Mouse (Mus musculus) midbrain, embryonic 10.5 days (tissue): ENCODE results near the gene Naa50. TPM values are rescaled to one million over a fixed set of nuclear protein-coding genes. Genes with fewer than 3 reads are reported as not detected.

Experiments used
- DNase-seq: peaks from one replicate; pipeline ENCODE4 v3.0.0-alpha.2; 2017; ENCODE audit warnings: low spot score
- H3K27ac ChIP-seq: fragments of 300-500 bp; sonication (generic); replicated peaks from 2 replicates; pipeline ENCODE4 v1.5.1; 2016; ENCODE audit warnings: mild to moderate bottlenecking
- H3K27me3 ChIP-seq: fragments of 300-500 bp; sonication (generic); 2 replicates; pipeline ENCODE4 v1.6.1; 2016; ENCODE audit warnings: low read depth, mild to moderate bottlenecking; ENCODE audit not compliant: poor library complexity, severe bottlenecking
- H3K36me3 ChIP-seq: fragments of 300-500 bp; sonication (generic); 2 replicates; pipeline ENCODE4 v1.6.1; 2016; ENCODE audit warnings: mild to moderate bottlenecking, moderate library complexity
- H3K4me1 ChIP-seq: fragments of 300-500 bp; sonication (generic); 2 replicates; pipeline ENCODE4 v1.6.1; 2016
- H3K4me3 ChIP-seq: fragments of 300-500 bp; sonication (generic); 2 replicates; pipeline ENCODE4 v1.5.1; 2016; ENCODE audit warnings: mild to moderate bottlenecking, moderate library complexity
- H3K9me3 ChIP-seq: fragments of 300-500 bp; sonication (generic); replicated peaks from 2 replicates; pipeline ENCODE4 v1.6.1; 2016; ENCODE audit warnings: mild to moderate bottlenecking
- WGBS: fragments of 180-500 bp; shearing (Covaris S2); methylation state at CpG from one replicate; pipeline ENCODE4 v1.1.7; 2016; 5-methylcytosine and 5-hydroxymethylcytosine counted together
- polyA plus RNA-seq: library from polyadenylated mRNA; unstranded; fragments of >200 nt; fragmentation: Nextera tagmentation; extraction: Ambion mirVana; gene quantifications from 2 replicates; pipeline ENCODE4 v1.2.1, GENCODE M21; 2016

Gene Naa50
- 129 and 143 TPM in 2 replicates for polyA plus RNA-seq

GRCm38 (mm10) chr16:44139536-44140185 lies at the start of gene Naa50, which contains the start of gene Atp6v1a:
TSS of gene Naa50 (plus strand) at chr16:44139830.
TSS of gene Atp6v1a (minus strand) at chr16:44139705.
- Histone ChIP-seq H3K36me3 (peaks cover under 1% of the 10 kb centered on the region; the same call in 1 of the 2 replicates), H3K9me3 (no peaks in the 10 kb centered on the region), H3K4me1 (peaks cover 22% of the 10 kb centered on the region), H3K27ac (peak within 1 kb of the TSS; percentile 97), H3K27me3 (no peaks in the 10 kb centered on the region), H3K4me3 (peak within 1 kb of the TSS; percentile 97)
- WGBS, result under 1% methylated on average over 66 of the region's 71 CpGs
- DNase-seq, result peak; percentile 93

- H3K27ac ChIP-seq, result no peak overlapping the region
- no peak overlapping the region for H3K4me3 ChIP-seq
- H3K36me3 ChIP-seq, result peaks cover 89% of the 10 kb centered on the region
- H3K9me3 ChIP-seq, result no peaks in the 10 kb centered on the region
- WGBS, result 92% methylated on average over 7 of the region's 7 CpGs
- no peak for DNase-seq
- H3K4me1 ChIP-seq, result no peaks in the 10 kb centered on the region
- no peaks in the 10 kb centered on the region for H3K27me3 ChIP-seq
These were observed 40.3 kb upstream of the Naa50 start for GRCm38 (mm10) chr16:44099377-44099776.

- Histone ChIP-seq H3K4me1 (no peaks in the 10 kb centered on the region), H3K9me3 (no peaks in the 10 kb centered on the region), H3K27me3 (no peaks in the 10 kb centered on the region), H3K4me3 (no peak overlapping the region), H3K36me3 (peaks cover 83% of the 10 kb centered on the region), H3K27ac (no peak overlapping the region)
- WGBS, result 97% methylated on average over 12 of the region's 12 CpGs
- no peak for DNase-seq
These were observed 38.4 kb upstream of the Naa50 start for GRCm38 (mm10) chr16:44101181-44101710.

GRCm38 (mm10) chr16:44102925-44103324 lies 36.7 kb upstream of the Naa50 start:
- H3K36me3 ChIP-seq, result peaks cover 83% of the 10 kb centered on the region
- H3K27me3 ChIP-seq, result no peaks in the 10 kb centered on the region
- no peak for DNase-seq
- H3K9me3 ChIP-seq, result no peaks in the 10 kb centered on the region
- WGBS, result 95% methylated on average over 2 of the region's 2 CpGs
- no peak overlapping the region for H3K4me3 ChIP-seq
- H3K27ac ChIP-seq, result no peak overlapping the region
- no peaks in the 10 kb centered on the region for H3K4me1 ChIP-seq

GRCm38 (mm10) chr16:44103806-44104766 lies 35.5 kb upstream of the Naa50 start:
- Histone ChIP-seq H3K9me3 (no peaks in the 10 kb centered on the region), H3K4me1 (no peaks in the 10 kb centered on the region), H3K36me3 (peaks cover 83% of the 10 kb centered on the region), H3K27ac (no peak overlapping the region), H3K4me3 (no peak overlapping the region), H3K27me3 (no peaks in the 10 kb centered on the region)
- WGBS, result 92% methylated on average over 18 of the region's 18 CpGs
- no peak for DNase-seq

GRCm38 (mm10) chr16:44105211-44105610 lies 34.4 kb upstream of the Naa50 start:
- H3K27me3 ChIP-seq, result no peaks in the 10 kb centered on the region
- no peak overlapping the region for H3K27ac ChIP-seq
- H3K4me3 ChIP-seq, result no peak overlapping the region
- no peaks in the 10 kb centered on the region for H3K9me3 ChIP-seq
- H3K4me1 ChIP-seq, result no peaks in the 10 kb centered on the region
- 93% methylated on average over 2 of the region's 2 CpGs for WGBS
- peaks cover 82% of the 10 kb centered on the region for H3K36me3 ChIP-seq
- no peak for DNase-seq

GRCm38 (mm10) chr16:44109002-44109401 lies 30.6 kb upstream of the Naa50 start:
- Histone ChIP-seq H3K4me1 (no peaks in the 10 kb centered on the region), H3K9me3 (no peaks in the 10 kb centered on the region), H3K27ac (no peak overlapping the region), H3K27me3 (no peaks in the 10 kb centered on the region), H3K36me3 (peaks cover 68% of the 10 kb centered on the region), H3K4me3 (no peak overlapping the region)
- no peak for DNase-seq
- WGBS, result 95% methylated on average over 4 of the region's 4 CpGs

- Histone ChIP-seq H3K27ac (no peak overlapping the region), H3K4me1 (no peaks in the 10 kb centered on the region), H3K27me3 (no peaks in the 10 kb centered on the region), H3K36me3 (peaks cover 11% of the 10 kb centered on the region), H3K4me3 (no peak overlapping the region), H3K9me3 (no peaks in the 10 kb centered on the region)
- DNase-seq, result no peak
- 90% methylated on average over 7 of the region's 7 CpGs for WGBS
These were observed 19.7 kb upstream of the Naa50 start for GRCm38 (mm10) chr16:44119753-44120501.

GRCm38 (mm10) chr16:44122122-44122521 lies 17.5 kb upstream of the Naa50 start:
- WGBS, result 95% methylated on average over 6 of the region's 6 CpGs
- no peaks in the 10 kb centered on the region for H3K4me1 ChIP-seq
- H3K9me3 ChIP-seq, result no peaks in the 10 kb centered on the region
- no peak for DNase-seq
- H3K4me3 ChIP-seq, result no peak overlapping the region
- no peak overlapping the region for H3K27ac ChIP-seq
- H3K27me3 ChIP-seq, result no peaks in the 10 kb centered on the region
- 0 out of 2 replicates have a peak, but pooled peaks cover 2% of the 10 kb centered on the region for H3K36me3 ChIP-seq

- Histone ChIP-seq H3K4me3 (no peak overlapping the region), H3K27ac (no peak overlapping the region), H3K27me3 (no peaks in the 10 kb centered on the region), H3K36me3 (0 out of 2 replicates have a peak, but pooled peaks cover 2% of the 10 kb centered on the region), H3K4me1 (no peaks in the 10 kb centered on the region), H3K9me3 (no peaks in the 10 kb centered on the region)
- DNase-seq, result no peak
- WGBS, result 91% methylated on average over 6 of the region's 6 CpGs
These were observed 17.1 kb upstream of the Naa50 start for GRCm38 (mm10) chr16:44122574-44122973.

- no peak for DNase-seq
- no peaks in the 10 kb centered on the region for H3K9me3 ChIP-seq
- H3K27ac ChIP-seq, result no peak overlapping the region
- H3K36me3 ChIP-seq, result 0 out of 2 replicates have a peak, but pooled peaks cover 2% of the 10 kb centered on the region
- H3K4me3 ChIP-seq, result no peak overlapping the region
- WGBS, result 91% methylated on average over 7 of the region's 7 CpGs
- H3K4me1 ChIP-seq, result no peaks in the 10 kb centered on the region
- H3K27me3 ChIP-seq, result no peaks in the 10 kb centered on the region
These were observed 16.5 kb upstream of the Naa50 start for GRCm38 (mm10) chr16:44122982-44123725.
